ENCODE assay signal across 18 mouse cellular contexts in the genomic region with DNA sequence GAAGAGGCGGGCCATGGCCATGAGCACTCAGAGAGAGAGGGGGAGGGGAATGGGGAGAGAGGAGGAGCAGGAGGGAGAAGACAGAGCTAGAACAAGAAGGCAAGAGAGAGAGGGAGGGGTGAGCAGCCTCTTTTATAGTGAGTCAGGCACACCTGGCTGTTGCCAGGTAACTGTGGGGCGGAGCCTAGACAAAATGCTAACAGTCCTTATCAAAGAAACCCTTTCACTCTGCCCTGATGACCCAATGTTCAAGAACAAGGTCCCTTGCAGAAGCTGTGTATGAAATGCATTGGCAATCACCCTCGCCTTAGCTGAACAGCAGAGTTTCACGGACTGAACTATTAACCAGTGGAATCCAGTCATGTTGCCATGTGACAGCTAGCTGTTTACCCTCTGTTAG.
DNase-seq lines count a peak whose midpoint lies in the region; ATAC-seq and TF ChIP-seq lines count a peak whose summit lies in the region.
"Had no signal": no experiment of that assay in that cellular context is flagged by ENCODE, and none has a peak within 500 bp of the region (broad histone marks: within the 10 kb centered on the region; RNA-seq: fewer than 3 reads in every experiment).

No protein-coding gene starts in this region.

- no peak overlapping the region for H3K4me2 ChIP-seq in lung, embryonic 16.5 days (ENCODE audit: low read depth, low read length)
- H3K4me2 ChIP-seq in intestine, embryonic 14.5 days (ENCODE audit: low read length): no peak overlapping the region
- no peak overlapping the region for H3K4me2 ChIP-seq in intestine, embryonic 16.5 days (ENCODE audit: low read depth, low read length)
- H3K4me2 ChIP-seq in stomach, postnatal 0 days (replicated peaks; ENCODE audit: low read depth): no peak overlapping the region
- H3K4me2 ChIP-seq: forebrain, embryonic 13.5 days; heart, embryonic 12.5 days; hindbrain, embryonic 15.5 days had no signal

- no peaks in the 10 kb centered on the region for H3K27me3 ChIP-seq in lung, embryonic 16.5 days (ENCODE audit: control insufficient read depth, insufficient read depth, low read depth, low read length)
- H3K27me3 ChIP-seq in intestine, embryonic 14.5 days (replicated peaks; ENCODE audit: control insufficient read depth, insufficient read depth, low read length): no peaks in the 10 kb centered on the region
- H3K27me3 ChIP-seq in intestine, embryonic 16.5 days (replicated peaks; ENCODE audit: control insufficient read depth, insufficient read depth, low read length): no peaks in the 10 kb centered on the region
- H3K27me3 ChIP-seq in stomach, postnatal 0 days (ENCODE audit: control insufficient read depth, insufficient read depth, low read length): no peaks in the 10 kb centered on the region
- H3K27me3 ChIP-seq: forebrain, embryonic 13.5 days; heart, embryonic 12.5 days; hindbrain, embryonic 15.5 days had no signal

- TF ChIP-seq EP300 in stomach, postnatal 0 days (optimal IDR thresholded peaks at IDR 0.05): no peak

- no peak overlapping the region for H3K27ac ChIP-seq in lung, embryonic 16.5 days (ENCODE audit: low read length)
- no peak overlapping the region for H3K27ac ChIP-seq in intestine, embryonic 14.5 days (ENCODE audit: low read depth)
- no peak overlapping the region for H3K27ac ChIP-seq in intestine, embryonic 16.5 days (ENCODE audit: low read length)
- peak overlapping the region; percentile 1; the same call in 1 of the 2 replicates for H3K27ac ChIP-seq in stomach, postnatal 0 days (replicated peaks)
- H3K27ac ChIP-seq: embryonic facial prominence, embryonic 10.5 days; forebrain, embryonic 13.5 days; hindbrain, embryonic 15.5 days had no signal

- no peak overlapping the region for H3K4me3 ChIP-seq in lung, embryonic 16.5 days (ENCODE audit: low read length)
- no peak overlapping the region for H3K4me3 ChIP-seq in intestine, embryonic 14.5 days (ENCODE audit: low read depth, low read length)
- H3K4me3 ChIP-seq in intestine, embryonic 16.5 days (ENCODE audit: low read length): no peak overlapping the region
- no peak overlapping the region for H3K4me3 ChIP-seq in stomach, postnatal 0 days (ENCODE audit: low read depth, low read length)
- H3K4me3 ChIP-seq: embryonic facial prominence, embryonic 10.5 days; forebrain, embryonic 13.5 days; heart, embryonic 12.5 days; hindbrain, embryonic 15.5 days had no signal

- no peak overlapping the region for H3K9ac ChIP-seq in lung, embryonic 16.5 days (ENCODE audit: low read length)
- H3K9ac ChIP-seq in intestine, embryonic 14.5 days (ENCODE audit: low read length): no peak overlapping the region
- H3K9ac ChIP-seq in intestine, embryonic 16.5 days (ENCODE audit: low read depth, low read length): no peak overlapping the region
- H3K9ac ChIP-seq in stomach, postnatal 0 days (ENCODE audit: low read length): no peak overlapping the region
- H3K9ac ChIP-seq: forebrain, embryonic 13.5 days; forebrain, postnatal 0 days; heart, embryonic 12.5 days; hindbrain, embryonic 15.5 days had no signal

- TF ChIP-seq CTCF in stomach, postnatal 0 days (IDR thresholded peaks at IDR 0.05; ENCODE audit: low read depth): no peak

- H3K9me3 ChIP-seq in lung, embryonic 16.5 days (ENCODE audit: control insufficient read depth, low read length): no peaks in the 10 kb centered on the region
- H3K9me3 ChIP-seq in intestine, embryonic 14.5 days (ENCODE audit: control insufficient read depth, low read length): no peaks in the 10 kb centered on the region
- H3K9me3 ChIP-seq in intestine, embryonic 16.5 days (ENCODE audit: control insufficient read depth, low read length): no peaks in the 10 kb centered on the region
- H3K9me3 ChIP-seq in stomach, postnatal 0 days (ENCODE audit: control insufficient read depth, low read length): no peaks in the 10 kb centered on the region
- H3K9me3 ChIP-seq: embryonic facial prominence, embryonic 10.5 days; forebrain, embryonic 13.5 days; heart, embryonic 12.5 days; hindbrain, embryonic 15.5 days had no signal

- H3K4me1 ChIP-seq in lung, embryonic 16.5 days (replicated peaks; ENCODE audit: control insufficient read depth, insufficient read depth, low read length): peaks cover 5% of the 10 kb centered on the region; the same call in 1 of the 2 replicates
- H3K4me1 ChIP-seq in intestine, embryonic 14.5 days (replicated peaks; ENCODE audit: control insufficient read depth, insufficient read depth, low read length): no peaks in the 10 kb centered on the region
- no peaks in the 10 kb centered on the region for H3K4me1 ChIP-seq in intestine, embryonic 16.5 days (ENCODE audit: control insufficient read depth, insufficient read depth, low read length)
- no peaks in the 10 kb centered on the region for H3K4me1 ChIP-seq in stomach, postnatal 0 days (replicated peaks; ENCODE audit: control insufficient read depth, insufficient read depth)
- H3K4me1 ChIP-seq: heart, embryonic 12.5 days; hindbrain, embryonic 15.5 days had no signal

- 39% methylated on average over 4 of the region's 4 CpGs for WGBS in lung, embryonic 16.5 days
- 59% methylated on average over 4 of the region's 4 CpGs for WGBS in intestine, embryonic 14.5 days
- 51% methylated on average over 4 of the region's 4 CpGs for WGBS in intestine, embryonic 16.5 days
- WGBS in stomach, postnatal 0 days: 59% methylated on average over 3 of the region's 4 CpGs

- peak; percentile 26; the same call in 1 of the 2 replicates for ATAC-seq in lung, embryonic 16.5 days (ENCODE audit: low read depth)
- peak; percentile 50; the same call in 1 of the 2 replicates for ATAC-seq in intestine, embryonic 14.5 days (replicated peaks; ENCODE audit: low FRiP score, low TSS enrichment, low read depth)
- peak; percentile 76 for ATAC-seq in intestine, embryonic 16.5 days
- ATAC-seq in stomach, postnatal 0 days (ENCODE audit: low FRiP score, low TSS enrichment): peak; percentile 89
- ATAC-seq: forebrain, embryonic 13.5 days; forebrain, postnatal 0 days had no signal

- DNase-seq in lung, postnatal 10 days: no peak
- no peak for DNase-seq in intestine, embryonic 14.5 days (ENCODE audit: low spot score)
- peak; percentile 60 for DNase-seq in stomach, postnatal 0 days (ENCODE audit: low spot score)
- no peak for DNase-seq in layer of hippocampus, adult 8-10 months (ENCODE audit: low spot score in 2 of 2)
- no peak for DNase-seq in embryo, embryonic 10 days (ENCODE audit: low spot score)
- DNase-seq: adrenal gland, adult 8-10 months; cerebellum, adult 11 months; cerebellum, adult 9-10 months; cerebellum, postnatal 25 days; forebrain, postnatal 0 days; gastrocnemius, postnatal 14 days; heart, postnatal 36 days had no signal

- H3K36me3 ChIP-seq in lung, embryonic 16.5 days (ENCODE audit: control insufficient read depth, insufficient read depth, low read length): no peaks in the 10 kb centered on the region
- no peaks in the 10 kb centered on the region for H3K36me3 ChIP-seq in intestine, embryonic 14.5 days (ENCODE audit: control insufficient read depth, insufficient read depth, low read length)
- no peaks in the 10 kb centered on the region for H3K36me3 ChIP-seq in intestine, embryonic 16.5 days (ENCODE audit: control insufficient read depth, insufficient read depth, low read length)
- no peaks in the 10 kb centered on the region for H3K36me3 ChIP-seq in stomach, postnatal 0 days (ENCODE audit: control insufficient read depth, insufficient read depth, low read length)
- H3K36me3 ChIP-seq: embryonic facial prominence, embryonic 10.5 days; heart, embryonic 12.5 days; hindbrain, embryonic 15.5 days had no signal

Comparison
In these comparisons a context has a peak if more than half of its experiments do, and no peak if none do; other contexts are left out.
1. ATAC-seq: peak in every context shown above with its lines; median percentile 89 in stomach, postnatal 0 days; 76 in intestine, embryonic 16.5 days; 50 in intestine, embryonic 14.5 days; 26 in lung, embryonic 16.5 days.